Mouse (Mus musculus) A20 (cell line): Measurements from ENCODE around the gene Tjp3.
A peak's percentile ranks its signal among the peaks of the same experiment; 100 is the strongest.
"Not testable (repeated sequence)": the region's sequence is repeated elsewhere in the genome, so short reads cannot be mapped to it uniquely, and the experiment has no call there.

Source experiments
- DNase-seq: peaks from one replicate; pipeline ENCODE4 v3.0.0-alpha.2; 2011; ENCODE audit warnings: low read depth, low spot score

Gene Tjp3

GRCm38 (mm10) chr10:81234206-81234605 lies 57.2 kb downstream of the Tjp3 start:
- no peak for DNase-seq

- no peak for DNase-seq
Observed at GRCm38 (mm10) chr10:81233226-81233585, 58.2 kb downstream of the Tjp3 start.

GRCm38 (mm10) chr10:81232580-81233225 lies 58.7 kb downstream of the Tjp3 start, which contains the start of gene Zfr2:
Gene Zfr2, plus strand, starts transcription at chr10:81233155.
- DNase-seq, result peak; percentile 98

GRCm38 (mm10) chr10:81231436-81231835 lies 59.9 kb downstream of the Tjp3 start:
- DNase-seq, result no peak

- DNase-seq, result no peak
Observed at GRCm38 (mm10) chr10:81230438-81231332, 60.7 kb downstream of the Tjp3 start, which contains the start of gene Atcay. Gene Atcay, minus strand, starts transcription at chr10:81230833.

GRCm38 (mm10) chr10:81229735-81230437 lies 61.5 kb downstream of the Tjp3 start:
- DNase-seq, result no peak

GRCm38 (mm10) chr10:81223731-81224130 lies 67.7 kb downstream of the Tjp3 start:
- not testable (repeated sequence) for DNase-seq
